Mouse (Mus musculus): ENCODE data around the gene Efcab7.

Efcab7 gene

DNA sequence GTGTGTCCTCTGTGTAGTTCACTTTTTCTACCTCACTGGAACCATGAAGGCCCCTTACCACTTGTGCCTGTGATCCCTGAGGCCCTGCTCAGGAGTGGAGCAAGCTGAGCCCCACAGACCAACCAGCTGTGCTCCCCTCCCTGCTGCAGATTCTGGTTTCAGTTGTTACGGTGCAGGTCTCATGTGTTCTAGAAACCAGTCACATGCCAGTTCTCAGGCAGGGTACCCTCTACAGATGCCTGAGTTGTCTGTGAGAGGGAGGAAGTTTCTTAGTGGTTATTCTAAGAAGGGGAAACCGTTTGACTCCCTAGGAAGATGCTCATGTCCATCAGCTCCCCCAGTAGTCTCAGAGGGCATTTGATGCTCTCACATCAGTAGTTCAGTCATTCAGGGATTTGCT is 115.6 kb downstream of the Efcab7 start:
- no peak for DNase-seq (ENCODE audit: low spot score)

DNA sequence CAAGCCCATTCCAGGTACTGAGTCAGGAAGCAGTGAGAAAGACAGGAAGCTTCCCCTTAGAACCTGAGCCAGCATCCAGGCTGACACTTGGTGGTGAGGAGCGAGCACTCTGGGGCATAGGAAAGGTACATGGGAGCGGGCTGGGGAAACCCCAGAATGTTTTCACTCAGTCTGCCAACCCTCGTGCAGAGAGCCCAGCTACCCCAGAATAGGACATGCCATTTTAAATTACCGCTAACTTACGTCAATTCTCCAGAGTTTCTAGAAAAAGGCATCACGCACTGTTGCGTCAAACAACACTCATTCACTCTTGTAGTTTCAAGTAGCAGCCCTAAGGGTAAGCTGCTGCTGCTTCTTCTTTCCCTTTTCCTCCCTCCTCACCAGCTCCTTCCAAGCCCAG is 116.0 kb downstream of the Efcab7 start:
- no peak for DNase-seq (ENCODE audit: low spot score)

DNA sequence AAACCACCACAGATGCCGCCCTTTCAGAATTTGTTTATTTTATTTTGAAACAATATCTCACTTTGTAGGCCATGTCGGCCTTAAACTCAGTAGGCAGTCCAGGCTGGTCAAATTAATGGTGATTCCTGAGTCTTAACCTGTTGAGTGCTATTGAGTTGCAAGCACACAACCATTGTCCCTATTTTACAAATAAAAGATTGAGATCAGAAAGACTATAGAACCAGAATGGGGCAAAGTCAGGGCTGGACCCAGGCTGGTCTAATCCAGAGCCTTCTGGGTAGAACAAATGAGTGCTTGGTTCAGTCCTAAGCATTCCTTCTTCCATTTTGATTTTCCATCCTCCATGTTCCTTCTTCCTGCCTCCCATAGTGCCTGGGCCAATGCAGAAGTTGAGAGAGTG is 117.5 kb downstream of the Efcab7 start:
- DNase-seq (ENCODE audit: low spot score): no peak

DNA sequence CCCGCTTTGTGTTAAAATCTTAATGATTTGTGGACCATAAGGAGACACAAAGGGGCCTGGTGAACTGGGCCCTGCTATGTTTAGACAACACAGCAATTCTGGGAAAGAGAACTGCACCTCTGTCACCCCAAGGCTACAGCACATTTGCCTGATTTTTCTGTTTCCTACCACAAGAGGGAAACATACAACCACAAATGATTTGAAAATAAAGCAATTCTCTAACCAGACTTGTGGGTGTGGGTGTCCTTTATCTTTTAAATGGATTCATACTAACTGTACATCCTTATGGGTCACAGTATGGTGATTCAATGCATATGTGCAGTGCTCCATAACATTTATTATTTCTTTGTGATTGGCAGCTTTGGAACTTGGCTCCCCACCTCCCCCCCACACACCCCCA is 118.2 kb downstream of the Efcab7 start:
- no peak for DNase-seq (ENCODE audit: low spot score)

DNA sequence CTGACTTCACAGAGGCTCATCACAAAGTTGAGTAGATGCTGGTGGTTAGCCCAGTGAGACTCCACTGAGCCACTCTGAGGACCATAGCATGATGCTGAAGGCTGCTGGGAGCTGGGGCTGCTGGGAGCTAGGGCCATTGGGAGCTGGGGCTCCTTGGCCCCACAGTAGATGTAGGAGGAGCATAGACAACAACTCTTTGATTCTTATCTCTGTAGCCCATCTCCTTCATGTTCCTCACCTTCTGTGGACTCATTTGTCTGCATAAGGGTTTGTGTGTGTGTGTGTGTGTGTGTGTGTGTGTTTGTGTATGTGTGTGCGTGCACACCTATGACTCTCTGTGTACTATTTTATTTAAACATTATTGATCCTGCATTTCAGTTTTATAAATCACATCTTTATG is 118.9 kb downstream of the Efcab7 start:
- no peak for DNase-seq (ENCODE audit: low spot score)

DNA sequence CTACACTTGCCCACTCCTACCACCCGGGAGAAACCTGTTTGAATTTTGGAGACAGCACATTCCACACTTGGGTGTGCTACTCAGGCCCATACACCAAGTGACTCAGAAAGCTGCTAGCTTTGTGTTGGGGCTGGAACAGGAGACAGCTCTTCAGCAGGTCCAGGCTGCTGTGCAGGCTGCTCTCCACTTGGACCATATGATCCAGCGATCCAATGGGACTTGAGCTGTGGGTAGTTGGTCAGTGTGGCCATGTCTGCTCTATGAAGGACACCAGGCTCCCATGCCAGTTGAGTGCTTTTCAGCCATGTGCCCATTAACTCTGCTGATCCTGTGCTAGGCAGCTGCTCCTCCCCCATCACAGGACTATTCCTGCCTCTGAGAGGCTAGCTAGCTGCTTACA is 124.9 kb downstream of the Efcab7 start:
- no peak for DNase-seq (ENCODE audit: low spot score)

DNA sequence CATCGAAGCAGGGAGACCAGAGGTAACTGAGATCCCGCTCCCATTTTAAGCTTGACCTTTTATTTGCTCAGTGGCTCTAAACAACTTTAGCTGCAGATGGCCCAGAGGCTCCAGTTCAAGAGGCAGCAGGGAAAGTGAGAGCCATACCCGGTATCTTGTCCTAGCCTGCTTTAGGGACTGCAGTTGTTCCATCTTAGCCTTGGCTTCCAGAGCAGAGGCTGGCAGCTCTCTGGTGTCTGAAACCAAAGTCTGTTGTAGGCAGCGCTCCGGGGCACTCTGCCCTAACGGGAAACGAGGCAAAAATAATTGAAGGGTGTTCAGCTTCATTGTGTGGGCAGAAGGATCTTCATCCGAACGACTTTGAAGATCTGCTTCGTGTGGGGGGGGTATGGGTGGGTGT is 126.4 kb downstream of the Efcab7 start:
- DNase-seq (ENCODE audit: low spot score): no peak

DNA sequence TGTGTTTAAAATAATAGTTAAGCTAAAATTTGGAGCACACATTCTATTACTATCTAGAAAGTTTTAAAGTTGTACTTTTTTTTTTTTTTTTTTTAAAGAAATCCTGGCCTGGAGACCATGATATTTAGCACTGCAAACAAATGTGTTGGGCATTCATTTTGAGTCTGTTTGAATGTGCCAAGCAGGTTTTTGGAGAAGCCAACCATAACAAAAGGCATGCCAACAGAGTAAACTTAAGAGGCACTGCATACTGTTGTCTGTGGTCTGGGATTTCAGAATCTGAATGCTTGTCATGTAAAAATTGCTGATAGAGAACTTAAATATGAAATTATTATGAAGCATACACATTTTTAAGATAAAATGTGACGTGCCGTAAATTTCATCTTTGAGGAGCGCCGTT is 128.2 kb downstream of the Efcab7 start:
- no peak for DNase-seq (ENCODE audit: low spot score)

DNA sequence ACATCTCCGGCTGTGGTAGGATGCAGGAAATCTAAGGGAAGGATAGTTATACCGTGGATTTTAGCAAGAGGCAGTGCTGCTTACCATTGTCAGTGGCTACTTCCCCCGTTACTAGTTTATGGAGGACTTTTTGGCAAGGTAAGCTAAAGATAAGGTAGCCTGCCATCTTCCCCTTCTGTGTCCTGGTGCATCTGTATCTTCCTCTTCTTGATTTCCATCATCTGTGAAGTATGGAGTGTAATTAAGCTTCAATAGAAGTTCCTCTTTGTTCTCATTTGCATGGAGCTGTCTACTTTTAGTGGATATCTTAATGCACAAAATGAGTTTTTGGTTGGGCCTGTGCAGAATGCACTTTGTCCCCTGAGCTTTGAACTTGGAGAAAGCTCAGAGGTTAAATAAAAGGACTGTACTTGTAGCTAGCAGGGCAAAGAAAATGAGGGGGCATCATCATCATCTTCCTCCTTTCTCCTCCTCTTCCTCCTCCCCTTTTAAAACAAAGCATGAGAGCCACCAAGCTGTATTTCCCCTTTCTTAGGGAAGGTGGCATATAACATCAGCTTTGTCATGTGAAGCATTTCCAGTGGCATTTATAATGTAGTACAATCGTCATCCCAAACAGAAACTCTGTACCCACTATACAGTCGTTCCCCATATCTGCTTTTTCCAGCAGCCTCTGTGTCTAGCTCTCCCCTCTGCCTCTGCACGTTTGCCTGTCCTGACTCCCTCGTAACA is 129.3 kb downstream of the Efcab7 start:
- DNase-seq (ENCODE audit: low spot score): no peak

DNA sequence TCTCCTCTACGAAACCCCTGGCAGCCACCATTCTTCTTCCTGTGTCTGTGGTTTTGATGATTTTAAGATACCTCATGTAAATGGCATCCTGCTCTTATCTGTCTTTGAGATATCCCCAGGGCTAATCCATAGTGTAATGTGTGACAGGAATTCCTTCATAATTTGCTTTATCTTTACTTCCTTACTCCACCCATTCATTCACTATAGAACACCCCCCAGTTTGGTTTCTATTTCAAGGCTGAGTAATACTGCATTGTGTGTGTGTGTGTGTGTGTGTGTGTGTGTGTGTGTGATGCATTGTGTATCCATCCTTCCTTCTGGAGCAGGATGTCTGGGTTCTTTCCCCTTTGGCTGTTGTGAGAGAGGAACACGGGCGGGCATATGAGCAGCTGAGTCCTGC is 130.3 kb downstream of the Efcab7 start:
- no peak for DNase-seq (ENCODE audit: low spot score)

Data from ovary, postnatal 36 days (tissue).